8 mouse cellular contexts compared by ENCODE assay signal in the genomic region with DNA sequence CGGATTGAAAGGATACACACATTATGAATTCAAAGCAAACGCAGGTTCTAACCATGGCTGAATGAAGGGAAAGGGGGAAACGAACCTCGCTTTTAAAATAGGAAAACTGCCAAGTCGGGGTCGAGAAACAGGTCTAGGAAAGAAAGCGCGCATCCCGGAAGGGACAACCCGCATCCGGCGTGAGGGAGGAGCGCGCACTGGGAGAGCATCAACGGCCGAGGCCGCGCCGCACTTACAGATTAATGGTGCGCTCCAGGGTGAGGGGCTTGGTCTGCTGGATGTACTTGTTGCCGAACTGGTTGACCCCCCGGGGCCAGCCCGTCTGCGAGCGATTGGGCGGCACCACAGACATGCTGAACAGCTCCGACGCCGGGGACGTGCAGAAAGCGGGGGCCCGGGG. TPM values are rescaled to one million over a fixed set of nuclear protein-coding genes. Genes with fewer than 3 reads are reported as not detected.
DNase-seq lines count a peak whose midpoint lies in the region; ATAC-seq and TF ChIP-seq lines count a peak whose summit lies in the region.
"Not testable (repeated sequence)": the region's sequence is repeated elsewhere in the genome, so short reads cannot be mapped to it uniquely, and the experiment has no call there.

No protein-coding gene starts in this region.

- 0 out of 2 replicates have a peak, but pooled peaks have one; percentile 38 for ATAC-seq in G1E (ENCODE audit: extremely low read depth, insufficient number of reproducible peaks, low FRiP score, poor library complexity, severe bottlenecking)
- peak; percentile 86 for ATAC-seq in forebrain, embryonic 16.5 days

- peak overlapping the region; percentile 77 for H3K27ac ChIP-seq in forebrain, embryonic 16.5 days (ENCODE audit: low read length)
- H3K27ac ChIP-seq in hindbrain, embryonic 10.5 days, result peak overlapping the region; percentile 88

- not testable (repeated sequence) for H3K9me3 ChIP-seq in G1E (replicated peaks); forebrain, embryonic 16.5 days (ENCODE audit: control insufficient read depth, low read length); hindbrain, embryonic 10.5 days

- H3K36me3 ChIP-seq in G1E (replicated peaks), result peaks cover 50% of the 10 kb centered on the region
- H3K36me3 ChIP-seq in forebrain, embryonic 16.5 days (ENCODE audit: control insufficient read depth, insufficient read depth), result not testable (repeated sequence)
- H3K36me3 ChIP-seq in hindbrain, embryonic 10.5 days, result peaks cover 12% of the 10 kb centered on the region

- DNase-seq in G1E (ENCODE audit: low spot score), result peak; percentile 60
- peak; percentile 60 to 63 for DNase-seq in cerebellum, adult 18-20 months
- peak; percentile 79 for DNase-seq in hindbrain, embryonic 10.5 days (ENCODE audit: low spot score)
- peak; percentile 67 to 74 for DNase-seq in layer of hippocampus, postnatal 14 days (ENCODE audit: low spot score in 2 of 2)
- peak; percentile 77 for DNase-seq in lung, postnatal 10 days
- peak; percentile 66 for DNase-seq in ovary, postnatal 36 days (ENCODE audit: low spot score)
- DNase-seq in thymus, postnatal 10 days (ENCODE audit: low spot score in 2 of 2), result peak; percentile 58 to 69

- WGBS in forebrain, embryonic 16.5 days, result 0% methylated on average over 21 of the region's 32 CpGs
- 0% methylated on average over 31 of the region's 32 CpGs for WGBS in hindbrain, embryonic 10.5 days

- H3K4me1 ChIP-seq in G1E (ENCODE audit: insufficient read depth, low read depth, low read length), result peaks cover 35% of the 10 kb centered on the region
- H3K4me1 ChIP-seq in forebrain, embryonic 16.5 days (replicated peaks; ENCODE audit: control insufficient read depth, insufficient read depth, low read length), result peaks cover 23% of the 10 kb centered on the region
- H3K4me1 ChIP-seq in hindbrain, embryonic 10.5 days (replicated peaks), result peaks cover 34% of the 10 kb centered on the region

- not testable (repeated sequence) for TF ChIP-seq CTCF in G1E (IDR thresholded peaks at IDR 0.05; ENCODE audit: low read depth, low read length)

- H3K27me3 ChIP-seq in G1E (ENCODE audit: insufficient read depth, low read length); forebrain, embryonic 16.5 days (replicated peaks; ENCODE audit: control insufficient read depth, insufficient read depth, low read length); hindbrain, embryonic 10.5 days (ENCODE audit: insufficient read depth, poor library complexity, severe bottlenecking): not testable (repeated sequence)

- H3K4me3 ChIP-seq in G1E (ENCODE audit: low read depth, low read length), result peak overlapping the region; percentile 93
- peak overlapping the region; percentile 81 for H3K4me3 ChIP-seq in forebrain, embryonic 16.5 days (replicated peaks; ENCODE audit: low read length)
- peak overlapping the region; percentile 86 for H3K4me3 ChIP-seq in hindbrain, embryonic 10.5 days

- H3K9ac ChIP-seq in forebrain, embryonic 16.5 days (replicated peaks; ENCODE audit: low read depth, low read length), result peak overlapping the region; percentile 59

- H3K4me2 ChIP-seq in forebrain, embryonic 16.5 days (ENCODE audit: low read length), result peak overlapping the region; percentile 71

RNA-seq across cellular contexts. Expression of gene Nudt21, which starts 0.3 kb away (rescaled TPM):
- total RNA-seq in G1E (2014; fragmentation: Nextera tagmentation) (33.2 and 48.8 TPM in 2 replicates), G1E (2017) (157 and 165 TPM in 2 replicates)
- polyA plus RNA-seq in G1E (2012), result 470 and 611 TPM in 2 replicates
- 116 and 122 TPM in 2 replicates for polyA plus RNA-seq in forebrain, embryonic 16.5 days (2015; fragmentation: Nextera tagmentation; extraction: Ambion mirVana)
- polyA plus RNA-seq in hindbrain, embryonic 10.5 days (2016; fragmentation: Nextera tagmentation; extraction: Ambion mirVana), result 162 and 166 TPM in 2 replicates
- total RNA-seq in layer of hippocampus, postnatal 14 days (2021), result 10 to 100 TPM; 53.1 to 54.0 TPM

RNA-seq across cellular contexts. Expression of gene Ogfod1, which starts 0.5 kb away (rescaled TPM):
- total RNA-seq in G1E (2014; fragmentation: Nextera tagmentation) (23.9 and 31.9 TPM in 2 replicates), G1E (2017) (9.8 and 11.7 TPM in 2 replicates)
- polyA plus RNA-seq in G1E (2012), result 7.3 and 9.5 TPM in 2 replicates
- polyA plus RNA-seq in forebrain, embryonic 16.5 days (2015; fragmentation: Nextera tagmentation; extraction: Ambion mirVana), result 16.7 and 20.8 TPM in 2 replicates
- polyA plus RNA-seq in hindbrain, embryonic 10.5 days (2016; fragmentation: Nextera tagmentation; extraction: Ambion mirVana), result 10.8 and 12.1 TPM in 2 replicates
- 10 to 100 TPM; 66.5 to 67.4 TPM for total RNA-seq in layer of hippocampus, postnatal 14 days (2021)

RNA-seq across cellular contexts. Expression of gene Amfr, which starts 23.9 kb away (rescaled TPM):
- total RNA-seq in G1E (2014; fragmentation: Nextera tagmentation), result 35.7 and 65.9 TPM in 2 replicates
- total RNA-seq in G1E (2017), result 108 and 123 TPM in 2 replicates
- polyA plus RNA-seq in G1E (2012), result 20.7 and 26.1 TPM in 2 replicates
- polyA plus RNA-seq in forebrain, embryonic 16.5 days (2015; fragmentation: Nextera tagmentation; extraction: Ambion mirVana), result 63.5 and 64.4 TPM in 2 replicates
- polyA plus RNA-seq in hindbrain, embryonic 10.5 days (2016; fragmentation: Nextera tagmentation; extraction: Ambion mirVana), result 41.4 and 48.4 TPM in 2 replicates
- 100 to 1,000 TPM; 131 to 135 TPM for total RNA-seq in layer of hippocampus, postnatal 14 days (2021)

Comparison
In these comparisons a context has a peak if more than half of its experiments do, and no peak if none do; other contexts are left out.
1. Peak in every context shown above with its lines: DNase-seq, ATAC-seq, H3K4me3 ChIP-seq and H3K27ac ChIP-seq.